Mouse (Mus musculus) bone marrow, adult 2 months (tissue): ENCODE measurements around the gene Rhou.

Experiments
- CTCF ChIP-seq: fragments of 200-500 bp; IDR thresholded peaks from 2 replicates; pipeline ENCODE4 v1.5.1; 2011; ENCODE audit warnings: low read length, control low read depth; ENCODE audit not compliant: control insufficient read depth, insufficient read depth
- POLR2A ChIP-seq: fragments of 200-500 bp; IDR thresholded peaks from 2 replicates; pipeline ENCODE4 v1.6.1; 2011; ENCODE audit warnings: low read depth, mild to moderate bottlenecking, control low read depth, low read length, borderline replicate concordance; ENCODE audit not compliant: control insufficient read depth

DNA sequence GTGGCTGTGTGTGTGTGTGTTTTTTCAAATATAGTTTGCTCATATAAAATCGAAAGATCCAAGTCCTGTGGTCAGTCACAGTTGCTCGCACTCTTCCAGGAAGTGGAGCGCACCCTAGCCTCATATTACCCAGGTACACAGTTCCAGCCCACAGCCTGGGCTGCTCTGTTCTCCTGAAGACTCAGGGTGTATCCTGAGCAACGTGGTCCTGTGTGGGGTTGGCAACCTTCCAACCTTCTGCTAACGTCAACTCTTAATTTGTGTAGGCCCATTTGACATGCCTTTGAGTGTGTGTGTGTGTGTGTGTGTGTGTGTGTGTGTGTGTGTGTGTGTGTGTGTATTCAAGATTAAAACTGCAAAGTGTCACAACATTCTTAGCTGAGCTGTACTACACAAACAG lies 43.6 kb downstream of the Rhou start:
- TF ChIP-seq CTCF: no peak
- TF ChIP-seq POLR2A: no peak
